Mouse (Mus musculus): ENCODE measurements around the gene Mrpl37. TPM values are rescaled to one million over a fixed set of nuclear protein-coding genes. Genes with fewer than 3 reads are reported as not detected.

Mrpl37 gene
- total and polyA plus RNA-seq, 3 experiments: 53.5 to 123 (median 53.6) TPM

DNA sequence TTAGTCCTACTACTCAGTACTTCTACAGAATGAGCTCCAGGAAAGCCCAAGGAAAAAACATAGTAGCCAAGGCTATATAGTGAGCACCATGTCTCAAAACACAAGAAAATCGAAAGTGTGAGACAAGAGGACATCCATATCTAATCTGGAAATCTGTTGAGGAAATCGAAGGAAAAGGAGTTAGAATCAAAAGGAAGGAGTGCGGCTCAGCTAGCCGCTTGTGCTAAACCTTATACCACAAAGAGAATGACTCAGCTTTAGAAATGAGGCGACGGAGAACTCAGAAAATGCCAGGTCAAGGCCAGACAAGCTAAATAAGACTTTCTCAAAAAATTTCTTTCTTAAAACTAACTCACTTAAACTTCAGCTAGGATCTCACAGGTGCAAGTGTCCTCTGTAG is 24.4 kb downstream of the Mrpl37 start:
- Histone ChIP-seq H3K4me1 (ENCODE audit: control insufficient read depth in 1 of 2, insufficient read depth in 2 of 2) (peaks cover 3 to 31% of the 10 kb centered on the region in 2 experiments; a peak in 3 of 4 replicates), H3K79me2 (replicated peaks; ENCODE audit: control insufficient read depth, extremely low read depth, insufficient read depth, poor library complexity, severe bottlenecking) (no peaks in the 10 kb centered on the region), H3K27ac (ENCODE audit: insufficient read depth, low read depth) (no peak overlapping the region), H3K27me3 (replicated peaks) (no peaks in the 10 kb centered on the region), H3K9me3 (replicated peaks; ENCODE audit: low read length) (no peaks in the 10 kb centered on the region), H3K4me2 (ENCODE audit: insufficient read depth, low read depth, poor library complexity, severe bottlenecking) (no peak overlapping the region), H3K4me3 (replicated peaks in 1 of 3; ENCODE audit: low read depth in 2 of 3, low read length in 2 of 3, poor library complexity in 1 of 3) (no peak overlapping the region), H3K9ac (ENCODE audit: insufficient read depth, low read depth) (no peak overlapping the region), H3K36me3 (replicated peaks in 1 of 2; ENCODE audit: control insufficient read depth in 1 of 2, insufficient read depth in 1 of 2, low read length in 1 of 2) (peaks cover 71 to 95% of the 10 kb centered on the region in 2 experiments)
- in situ Hi-C loops (cut with MboI; ENCODE audit: low pct_ligation_motif_present, low pct_unique_long_range_greater_than_20kb, low sequenced_read_pairs): no loop called here
- DNase-seq (ENCODE audit: extremely low read depth): no peak
- TF ChIP-seq ZMIZ1 (IDR thresholded peaks at IDR 0.05; ENCODE audit: low read depth, low read length): no peak
- no peak for TF ChIP-seq CHD1 (IDR thresholded peaks at IDR 0.05; ENCODE audit: low read depth, low read length)
- no peak for TF ChIP-seq USF1 (IDR thresholded peaks at IDR 0.05; ENCODE audit: low read depth, low read length)
- TF ChIP-seq IRF4 (IDR thresholded peaks at IDR 0.05; ENCODE audit: low read depth, low read length): no peak
- no peak for TF ChIP-seq MYC (IDR thresholded peaks at IDR 0.05; ENCODE audit: low read depth, low read length)
- no peak for TF ChIP-seq USF2 (conservative IDR thresholded peaks at IDR 0.05; ENCODE audit: low read depth, low read length)
- no peak for TF ChIP-seq TBP (conservative IDR thresholded peaks at IDR 0.05; ENCODE audit: low read depth, low read length)
- no peak for TF ChIP-seq POLR2AphosphoS2 (IDR thresholded peaks at IDR 0.05; ENCODE audit: low read depth, low read length)
- TF ChIP-seq MAX (IDR thresholded peaks at IDR 0.05; ENCODE audit: low read length): no peak
- TF ChIP-seq MEF2A (IDR thresholded peaks at IDR 0.05; ENCODE audit: borderline replicate concordance, low read depth, low read length): no peak
- no peak for TF ChIP-seq POLR2A (IDR thresholded peaks at IDR 0.05; ENCODE audit: low read depth, low read length)
- dilution Hi-C loops (cut with MboI; ENCODE audit: extremely low pct_ligation_motif_present, extremely low pct_unique_long_range_greater_than_20kb, low sequenced_read_pairs): no loop called here

DNA sequence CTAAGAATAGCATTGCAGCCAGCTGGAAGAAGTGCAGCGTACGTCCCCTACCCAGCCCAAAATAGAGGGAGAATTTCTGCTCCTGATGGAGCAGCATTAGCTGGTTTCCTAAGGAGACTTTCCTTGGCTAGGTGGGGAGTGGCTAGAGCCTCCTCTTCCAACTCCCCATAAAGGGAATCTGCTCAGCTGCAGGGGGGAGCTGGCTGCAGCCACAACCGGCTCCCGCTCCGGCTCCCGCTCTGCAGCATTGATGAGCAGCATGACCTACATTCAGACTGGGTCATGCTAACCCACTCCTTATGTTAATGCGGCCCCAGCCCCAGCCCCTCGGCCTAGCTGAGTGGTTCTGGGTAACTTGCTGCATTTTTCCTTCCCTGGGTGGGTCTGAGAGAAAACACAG is 27.4 kb downstream of the Mrpl37 start:
- H3K36me3 ChIP-seq (replicated peaks in 1 of 2; ENCODE audit: control insufficient read depth in 1 of 2, insufficient read depth in 1 of 2, low read length in 1 of 2): peaks cover 63 to 94% of the 10 kb centered on the region in 2 experiments
- H3K9ac ChIP-seq (ENCODE audit: insufficient read depth, low read depth): no peak overlapping the region
- peaks cover 0 to 30% of the 10 kb centered on the region in 2 experiments; a peak in 2 of 4 replicates for H3K4me1 ChIP-seq (ENCODE audit: control insufficient read depth in 1 of 2, insufficient read depth in 2 of 2)
- no peak overlapping the region for H3K27ac ChIP-seq (ENCODE audit: insufficient read depth, low read depth)
- no peak for DNase-seq (ENCODE audit: extremely low read depth)
- no peaks in the 10 kb centered on the region for H3K27me3 ChIP-seq (replicated peaks)
- dilution Hi-C loops (cut with MboI; ENCODE audit: extremely low pct_ligation_motif_present, extremely low pct_unique_long_range_greater_than_20kb, low sequenced_read_pairs) (no loop called here), in situ Hi-C loops (cut with MboI; ENCODE audit: low pct_ligation_motif_present, low pct_unique_long_range_greater_than_20kb, low sequenced_read_pairs) (no loop called here)
- no peak overlapping the region for H3K4me3 ChIP-seq (replicated peaks in 1 of 3; ENCODE audit: low read depth in 2 of 3, low read length in 2 of 3, poor library complexity in 1 of 3)
- no peaks in the 10 kb centered on the region for H3K79me2 ChIP-seq (replicated peaks; ENCODE audit: control insufficient read depth, extremely low read depth, insufficient read depth, poor library complexity, severe bottlenecking)
- no peak for TF ChIP-seq PAX5 (IDR thresholded peaks at IDR 0.05; ENCODE audit: low read length)
- no peaks in the 10 kb centered on the region for H3K9me3 ChIP-seq (replicated peaks; ENCODE audit: low read length)
- no peak overlapping the region for H3K4me2 ChIP-seq (ENCODE audit: insufficient read depth, low read depth, poor library complexity, severe bottlenecking)

DNA sequence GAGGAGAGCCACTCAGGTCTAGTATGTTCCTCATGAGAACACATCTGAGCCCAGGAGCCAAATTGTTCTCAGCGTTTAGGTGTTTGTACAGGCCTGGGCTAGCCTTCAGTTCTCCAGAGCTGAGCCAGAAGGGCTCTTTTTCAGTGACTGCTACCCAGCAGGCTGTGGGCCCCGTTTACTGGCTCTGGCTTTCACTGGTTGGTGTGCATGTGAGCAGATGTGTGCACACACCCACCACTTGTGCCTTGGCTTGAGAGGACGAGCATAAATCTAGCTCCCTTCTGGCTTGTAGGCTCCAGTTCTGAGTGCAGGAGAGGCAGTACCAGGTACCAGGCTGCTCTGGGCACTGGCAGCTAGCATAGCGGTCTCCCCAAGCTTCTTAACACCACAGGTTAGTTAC is 28.4 kb downstream of the Mrpl37 start:
- Histone ChIP-seq H3K4me2 (ENCODE audit: insufficient read depth, low read depth, poor library complexity, severe bottlenecking) (no peak overlapping the region), H3K4me3 (replicated peaks in 1 of 3; ENCODE audit: low read depth in 2 of 3, low read length in 2 of 3, poor library complexity in 1 of 3) (no peak overlapping the region), H3K27ac (ENCODE audit: insufficient read depth, low read depth) (no peak overlapping the region), H3K9ac (ENCODE audit: insufficient read depth, low read depth) (no peak overlapping the region), H3K79me2 (replicated peaks; ENCODE audit: control insufficient read depth, extremely low read depth, insufficient read depth, poor library complexity, severe bottlenecking) (no peaks in the 10 kb centered on the region), H3K27me3 (replicated peaks) (no peaks in the 10 kb centered on the region), H3K36me3 (replicated peaks in 1 of 2; ENCODE audit: control insufficient read depth in 1 of 2, insufficient read depth in 1 of 2, low read length in 1 of 2) (peaks cover 57 to 94% of the 10 kb centered on the region in 2 experiments), H3K4me1 (ENCODE audit: control insufficient read depth in 1 of 2, insufficient read depth in 2 of 2) (peaks cover 0 to 30% of the 10 kb centered on the region in 2 experiments; a peak in 2 of 4 replicates), H3K9me3 (replicated peaks; ENCODE audit: low read length) (no peaks in the 10 kb centered on the region)
- TF ChIP-seq CHD2 (IDR thresholded peaks at IDR 0.05; ENCODE audit: low read length) (no peak), HCFC1 (IDR thresholded peaks at IDR 0.05; ENCODE audit: low read depth, low read length) (no peak), MYC (IDR thresholded peaks at IDR 0.05; ENCODE audit: low read depth, low read length) (no peak), ZKSCAN1 (IDR thresholded peaks at IDR 0.05; ENCODE audit: borderline replicate concordance, low read depth, low read length) (no peak), RCOR1 (conservative IDR thresholded peaks at IDR 0.05; ENCODE audit: low read depth, low read length) (no peak), RAD21 (IDR thresholded peaks at IDR 0.05; ENCODE audit: low read depth, low read length) (no peak), JUND (conservative IDR thresholded peaks at IDR 0.05; ENCODE audit: low read depth, low read length) (no peak), ZNF384 (IDR thresholded peaks at IDR 0.05; ENCODE audit: low read depth, low read length) (no peak), JUN (IDR thresholded peaks at IDR 0.05; ENCODE audit: insufficient read depth, low read depth, low read length) (no peak), EP300 (IDR thresholded peaks at IDR 0.05; ENCODE audit: low read length) (no peak), PAX5 (IDR thresholded peaks at IDR 0.05; ENCODE audit: low read length) (no peak)
- in situ Hi-C loops (cut with MboI; ENCODE audit: low pct_ligation_motif_present, low pct_unique_long_range_greater_than_20kb, low sequenced_read_pairs): no loop called here
- DNase-seq (ENCODE audit: extremely low read depth): no peak
- dilution Hi-C loops (cut with MboI; ENCODE audit: extremely low pct_ligation_motif_present, extremely low pct_unique_long_range_greater_than_20kb, low sequenced_read_pairs): no loop called here

Measured in CH12.LX (cell line).